Mouse (Mus musculus): ENCODE results near the gene Gm2163. TPM values are rescaled to one million over a fixed set of nuclear protein-coding genes. Genes with fewer than 3 reads are reported as not detected.
"Not testable (repeated sequence)": the region's sequence is repeated elsewhere in the genome, so short reads cannot be mapped to it uniquely, and the experiment has no call there.

Gene Gm2163
- polyA plus RNA-seq (2015; fragmentation: Nextera tagmentation; extraction: Ambion mirVana): 0.08 TPM in 1 of 2 replicates, not detected in the other

- not testable (repeated sequence) for H3K27me3 ChIP-seq (ENCODE audit: control insufficient read depth, insufficient read depth, low read depth, low read length); H3K9ac ChIP-seq (ENCODE audit: low read length); ATAC-seq (ENCODE audit: low read depth); H3K27ac ChIP-seq (ENCODE audit: low read length); H3K4me2 ChIP-seq (ENCODE audit: low read depth, low read length); H3K36me3 ChIP-seq (ENCODE audit: control insufficient read depth, insufficient read depth, low read length); H3K4me3 ChIP-seq (ENCODE audit: low read length); H3K9me3 ChIP-seq (ENCODE audit: control insufficient read depth, low read length); H3K4me1 ChIP-seq (replicated peaks; ENCODE audit: control insufficient read depth, insufficient read depth, low read length)
- no CpG with 5 or more reads among the region's 5 CpGs for WGBS
Measured at GRCm38 (mm10) chr4:42466452-42466851, at the start of gene Gm2163. Gene Gm2163, plus strand, starts transcription at chr4:42466752.

- ATAC-seq (ENCODE audit: low read depth); H3K9ac ChIP-seq (ENCODE audit: low read length); H3K4me2 ChIP-seq (ENCODE audit: low read depth, low read length); H3K27ac ChIP-seq (ENCODE audit: low read length); H3K36me3 ChIP-seq (ENCODE audit: control insufficient read depth, insufficient read depth, low read length); H3K4me1 ChIP-seq (replicated peaks; ENCODE audit: control insufficient read depth, insufficient read depth, low read length); H3K27me3 ChIP-seq (ENCODE audit: control insufficient read depth, insufficient read depth, low read depth, low read length); H3K4me3 ChIP-seq (ENCODE audit: low read length); H3K9me3 ChIP-seq (ENCODE audit: control insufficient read depth, low read length): not testable (repeated sequence)
- WGBS: no CpG with 5 or more reads among the region's 18 CpGs
Measured at GRCm38 (mm10) chr4:42439078-42439477, 27.5 kb upstream of the Gm2163 start, which contains the start of gene Gm21586. Gene Gm21586, plus strand, starts transcription at chr4:42439378.

- not testable (repeated sequence) for H3K4me1 ChIP-seq (replicated peaks; ENCODE audit: control insufficient read depth, insufficient read depth, low read length); H3K4me2 ChIP-seq (ENCODE audit: low read depth, low read length); H3K4me3 ChIP-seq (ENCODE audit: low read length); H3K27ac ChIP-seq (ENCODE audit: low read length); H3K9ac ChIP-seq (ENCODE audit: low read length); H3K27me3 ChIP-seq (ENCODE audit: control insufficient read depth, insufficient read depth, low read depth, low read length); ATAC-seq (ENCODE audit: low read depth); H3K9me3 ChIP-seq (ENCODE audit: control insufficient read depth, low read length); H3K36me3 ChIP-seq (ENCODE audit: control insufficient read depth, insufficient read depth, low read length)
- no CpG with 5 or more reads among the region's 1 CpGs for WGBS
Measured at GRCm38 (mm10) chr4:42528075-42528474, 61.5 kb downstream of the Gm2163 start, which contains the start of gene Fam205a2. Gene Fam205a2, minus strand, starts transcription at chr4:42528175.

GRCm38 (mm10) chr4:42611895-42612294 is 145.3 kb downstream of the Gm2163 start, which contains the start of gene Gm10591:
Gene Gm10591, plus strand, starts transcription at chr4:42612195.
- not testable (repeated sequence) for H3K4me2 ChIP-seq (ENCODE audit: low read depth, low read length); H3K4me1 ChIP-seq (replicated peaks; ENCODE audit: control insufficient read depth, insufficient read depth, low read length); H3K9me3 ChIP-seq (ENCODE audit: control insufficient read depth, low read length); H3K36me3 ChIP-seq (ENCODE audit: control insufficient read depth, insufficient read depth, low read length); ATAC-seq (ENCODE audit: low read depth); H3K27ac ChIP-seq (ENCODE audit: low read length); H3K9ac ChIP-seq (ENCODE audit: low read length); H3K4me3 ChIP-seq (ENCODE audit: low read length); H3K27me3 ChIP-seq (ENCODE audit: control insufficient read depth, insufficient read depth, low read depth, low read length)
- WGBS: no CpG with 5 or more reads among the region's 5 CpGs

GRCm38 (mm10) chr4:42629419-42629818 is 162.9 kb downstream of the Gm2163 start, which contains the start of gene Gm2564:
Gene Gm2564, plus strand, starts transcription at chr4:42629719.
- H3K27me3 ChIP-seq (ENCODE audit: control insufficient read depth, insufficient read depth, low read depth, low read length); H3K4me3 ChIP-seq (ENCODE audit: low read length); H3K27ac ChIP-seq (ENCODE audit: low read length); H3K9ac ChIP-seq (ENCODE audit: low read length); H3K36me3 ChIP-seq (ENCODE audit: control insufficient read depth, insufficient read depth, low read length); H3K9me3 ChIP-seq (ENCODE audit: control insufficient read depth, low read length); ATAC-seq (ENCODE audit: low read depth); H3K4me1 ChIP-seq (replicated peaks; ENCODE audit: control insufficient read depth, insufficient read depth, low read length); H3K4me2 ChIP-seq (ENCODE audit: low read depth, low read length): not testable (repeated sequence)
- no CpG with 5 or more reads among the region's 8 CpGs for WGBS

Other genes with a start within 250 kb of the Gm2163 start
- not detected in 2 replicates for gene Gm10600, start 226.1 kb upstream of the Gm2163 start, polyA plus RNA-seq (2015; fragmentation: Nextera tagmentation; extraction: Ambion mirVana)
- 1.0 TPM in 1 of 2 replicates, not detected in the other for gene Ccl21b, start 211.0 kb upstream of the Gm2163 start, polyA plus RNA-seq (2015; fragmentation: Nextera tagmentation; extraction: Ambion mirVana)
- not detected in 2 replicates for gene Gm21953, start 172.5 kb upstream of the Gm2163 start, polyA plus RNA-seq (2015; fragmentation: Nextera tagmentation; extraction: Ambion mirVana)
- 0.15 TPM in 1 of 2 replicates, not detected in the other for gene Fam205a3, start 148.4 kb upstream of the Gm2163 start, polyA plus RNA-seq (2015; fragmentation: Nextera tagmentation; extraction: Ambion mirVana)
- gene Gm21586, start 27.4 kb upstream of the Gm2163 start, polyA plus RNA-seq (2015; fragmentation: Nextera tagmentation; extraction: Ambion mirVana): not detected in 2 replicates
- gene Fam205a2, start 61.4 kb downstream of the Gm2163 start, polyA plus RNA-seq (2015; fragmentation: Nextera tagmentation; extraction: Ambion mirVana): 0.15 TPM in 1 of 2 replicates, not detected in the other
- 1.0 TPM in 1 of 2 replicates, not detected in the other for gene Gm10591, start 145.4 kb downstream of the Gm2163 start, polyA plus RNA-seq (2015; fragmentation: Nextera tagmentation; extraction: Ambion mirVana)
- 0.77 TPM in 1 of 2 replicates, not detected in the other for gene Gm2564, start 163.0 kb downstream of the Gm2163 start, polyA plus RNA-seq (2015; fragmentation: Nextera tagmentation; extraction: Ambion mirVana)
- not detected in 2 replicates for gene Ccl27b, start 188.5 kb downstream of the Gm2163 start, polyA plus RNA-seq (2015; fragmentation: Nextera tagmentation; extraction: Ambion mirVana)
- gene Il11ra2, start 195.1 kb downstream of the Gm2163 start, polyA plus RNA-seq (2015; fragmentation: Nextera tagmentation; extraction: Ambion mirVana): not detected in 2 replicates

Data from lung, embryonic 16.5 days (tissue).